Mouse (Mus musculus) effector memory CD4-positive, alpha-beta T cell, adult 7 months (primary cell): ENCODE data around the gene Aadacl2. TPM values are rescaled to one million over a fixed set of nuclear protein-coding genes. Genes with fewer than 3 reads are reported as not detected.

Experiments
- polyA plus RNA-seq: library from polyadenylated mRNA; unstranded; fragments of 100-300 nt; shearing (Covaris generic); gene quantifications from one replicate; pipeline ENCODE4 v1.2.1, GENCODE M21; 2017

Gene Aadacl2
- polyA plus RNA-seq = not detected

GRCm38 (mm10) chr3:60006443-60006842, at the start of gene Aadacl2:
Gene Aadacl2, plus strand, starts transcription at chr3:60006743.

DNA sequence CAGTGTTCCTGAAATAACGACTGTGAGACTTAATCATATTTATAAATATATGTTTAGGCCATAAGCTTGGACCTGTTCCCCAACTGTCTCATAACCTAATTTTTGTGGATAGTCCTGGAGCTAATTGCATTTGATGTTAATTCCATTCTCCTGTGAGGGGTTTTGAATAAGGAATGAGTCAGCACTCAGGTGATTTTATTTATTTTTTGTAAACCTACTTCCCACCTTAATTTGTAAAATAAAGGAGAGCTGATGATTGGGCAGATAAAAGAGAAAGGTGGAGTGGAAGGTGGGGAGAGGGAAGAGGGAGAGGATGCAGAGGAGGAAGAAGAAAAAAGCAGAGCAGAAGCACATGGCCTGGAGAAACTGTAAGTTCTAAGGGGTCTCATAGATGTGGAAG, 18.9 kb downstream of the Aadacl2 start, which contains the start of gene Aadac:
TSS of gene Aadac (plus strand) at position 301 of the 400 bp plus-strand sequence.

Other genes starting within 250 kb of the Aadacl2 start
- not detected for gene Gm8298, start 145.7 kb upstream of the Aadacl2 start, polyA plus RNA-seq
- not detected for gene C130079G13Rik, start 81.5 kb upstream of the Aadacl2 start, polyA plus RNA-seq
- gene Aadac, start 19.0 kb downstream of the Aadacl2 start, polyA plus RNA-seq = not detected
- gene Sucnr1, start 75.1 kb downstream of the Aadacl2 start, polyA plus RNA-seq = not detected